Mouse (Mus musculus) G1E-ER4 (cell line): ENCODE measurements around the gene Wnt3. TPM values are rescaled to one million over a fixed set of nuclear protein-coding genes. Genes with fewer than 3 reads are reported as not detected.

Source experiments
- GATA1 ChIP-seq: IDR thresholded peaks from one replicate; pipeline ENCODE4 v1.8.0; 2012; ENCODE audit warnings: low read length, inconsistent platforms
- polyA plus RNA-seq: library from polyadenylated mRNA; stranded (reverse); fragments of >175 nt; gene quantifications from 2 replicates; pipeline ENCODE4 v1.2.3, GENCODE M21; 2012

The Wnt3 gene
- polyA plus RNA-seq = not detected in 2 replicates

DNA sequence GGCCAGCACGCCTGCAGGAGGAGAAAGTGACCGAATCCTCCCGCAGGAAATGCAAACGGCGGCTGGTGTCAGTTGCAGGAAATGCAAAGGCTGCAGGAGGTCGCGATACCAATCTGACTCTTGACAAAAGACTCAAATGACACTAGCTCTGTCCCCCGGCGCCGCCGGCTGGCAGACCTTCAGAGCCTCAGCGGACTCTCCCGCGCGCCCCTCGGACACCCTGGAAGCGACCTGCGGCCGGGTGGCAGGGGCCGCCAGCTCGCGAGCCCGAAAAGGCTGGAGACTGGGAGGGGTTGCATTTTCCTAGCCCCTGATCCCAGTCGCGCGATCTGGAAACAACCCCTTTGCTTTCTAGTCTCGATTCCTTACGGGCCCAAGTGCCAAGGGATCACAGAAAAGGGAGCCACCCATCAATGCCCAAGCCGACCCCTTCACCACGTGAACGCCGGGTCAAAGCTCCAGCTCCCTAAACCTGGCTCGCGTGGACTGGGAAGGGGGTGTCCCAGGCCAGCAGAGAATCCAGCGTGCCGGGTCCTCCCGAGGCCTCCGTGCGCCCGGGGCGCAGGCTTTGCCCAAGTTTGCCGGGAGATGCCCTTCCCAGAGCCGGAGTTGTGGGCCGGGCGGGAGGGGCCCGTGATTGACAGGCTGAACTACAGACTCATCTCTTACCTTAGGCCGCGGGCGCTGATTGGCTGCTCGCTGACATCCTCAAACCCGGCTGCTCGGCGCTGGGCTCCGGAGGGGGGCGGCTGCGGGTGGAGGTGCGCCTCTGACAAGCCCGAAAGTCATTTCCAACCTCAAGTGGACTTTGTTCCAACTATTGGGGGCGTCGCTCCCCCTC is at the start of gene Wnt3:
Wnt3 (plus strand) TSS at position 764 of the 841 bp plus-strand sequence.
- no peak for TF ChIP-seq GATA1

DNA sequence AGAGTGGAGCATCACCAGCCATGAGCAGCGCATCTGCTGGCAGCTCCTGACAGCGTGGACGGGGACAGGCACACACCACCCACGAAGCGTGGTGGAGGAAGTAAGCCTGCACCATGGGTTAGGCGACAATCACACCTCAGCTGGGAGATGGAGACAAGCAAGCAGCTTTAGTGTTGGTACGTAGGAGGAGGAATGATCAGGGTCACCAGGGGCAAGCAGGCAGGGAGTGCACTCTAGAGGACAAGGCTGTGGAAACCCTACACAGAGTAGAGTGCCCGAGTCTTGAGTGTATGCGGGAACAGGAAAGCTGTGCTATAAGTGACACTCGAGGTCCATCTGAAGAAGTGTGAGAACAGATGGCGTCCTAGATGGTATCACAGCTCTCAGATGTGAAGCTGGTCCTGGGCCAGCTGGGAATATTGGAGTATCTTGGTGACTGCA is 49.6 kb upstream of the Wnt3 start:
- TF ChIP-seq GATA1 = no peak

DNA sequence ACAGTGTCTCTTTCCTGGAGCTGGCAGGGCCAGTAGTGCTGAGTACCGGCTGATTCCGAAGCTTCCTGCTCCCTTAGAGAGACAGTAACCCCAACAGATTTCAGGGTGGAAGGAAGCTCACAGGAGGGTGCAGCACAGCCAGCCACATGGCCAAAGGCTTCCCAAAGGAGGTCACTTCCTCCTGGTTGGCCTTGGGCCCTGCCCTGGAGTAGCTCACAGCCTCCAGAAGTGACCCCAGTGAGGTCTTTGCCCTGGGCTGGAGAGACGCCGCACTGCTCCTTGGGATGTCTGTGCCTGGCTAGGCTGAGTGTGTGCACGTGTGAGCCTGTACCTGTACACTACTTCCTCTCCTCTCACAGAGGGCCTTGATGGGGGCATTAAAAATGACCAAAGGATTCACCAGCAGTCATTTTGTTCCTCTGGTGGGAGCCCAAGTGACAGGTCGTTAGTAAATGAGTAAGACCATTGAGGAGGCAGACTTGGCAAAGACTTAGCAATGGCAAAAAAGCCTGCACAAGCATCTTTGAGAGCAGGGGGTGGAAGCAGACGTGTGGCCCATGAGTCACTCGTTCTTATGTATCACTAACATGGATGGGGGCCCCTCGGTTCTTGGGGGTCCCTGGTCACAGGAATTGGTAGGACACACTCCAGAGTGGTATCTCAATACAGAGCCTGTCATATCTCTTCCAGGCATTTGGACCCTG is 44.5 kb upstream of the Wnt3 start:
- TF ChIP-seq GATA1 = no peak

DNA sequence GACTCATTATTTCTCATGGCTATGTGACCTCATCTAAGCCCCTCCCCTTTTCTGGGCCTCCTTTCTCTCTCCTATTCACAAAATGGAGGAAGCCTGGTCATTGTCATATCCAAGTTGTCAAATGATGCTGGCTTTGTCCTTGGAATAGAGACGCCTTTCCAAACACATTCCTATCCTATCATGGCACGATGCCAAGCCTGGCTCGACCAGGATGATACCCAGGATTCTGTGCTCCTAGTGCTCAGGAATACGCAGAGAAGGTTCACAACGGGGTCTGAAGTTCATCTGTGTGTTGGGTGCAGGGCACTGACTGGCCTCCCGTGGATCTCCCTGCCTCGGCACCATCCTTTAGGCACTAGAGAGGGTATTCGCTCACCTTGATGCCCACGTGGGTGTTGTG is 42.4 kb upstream of the Wnt3 start:
- TF ChIP-seq GATA1 = no peak

DNA sequence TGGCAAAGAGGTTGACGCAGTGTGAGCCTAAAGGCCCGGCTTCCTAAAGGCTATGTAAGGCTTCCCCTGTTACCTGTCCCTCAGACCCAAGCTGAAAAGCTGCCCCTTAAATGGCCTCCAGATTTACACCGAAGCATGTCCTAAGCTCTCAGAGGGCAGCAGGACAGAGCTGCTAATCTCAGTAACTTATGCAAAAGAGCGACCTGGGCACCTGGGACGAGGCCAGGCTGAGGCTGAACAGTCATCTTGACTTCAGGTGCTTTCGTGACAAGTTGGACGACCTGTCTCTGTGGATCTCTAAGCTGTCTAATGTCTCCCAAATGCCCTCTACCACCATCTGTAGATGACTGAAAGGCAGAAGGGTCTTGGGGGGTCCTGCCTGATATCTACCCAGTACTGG is 41.6 kb upstream of the Wnt3 start:
- no peak for TF ChIP-seq GATA1

DNA sequence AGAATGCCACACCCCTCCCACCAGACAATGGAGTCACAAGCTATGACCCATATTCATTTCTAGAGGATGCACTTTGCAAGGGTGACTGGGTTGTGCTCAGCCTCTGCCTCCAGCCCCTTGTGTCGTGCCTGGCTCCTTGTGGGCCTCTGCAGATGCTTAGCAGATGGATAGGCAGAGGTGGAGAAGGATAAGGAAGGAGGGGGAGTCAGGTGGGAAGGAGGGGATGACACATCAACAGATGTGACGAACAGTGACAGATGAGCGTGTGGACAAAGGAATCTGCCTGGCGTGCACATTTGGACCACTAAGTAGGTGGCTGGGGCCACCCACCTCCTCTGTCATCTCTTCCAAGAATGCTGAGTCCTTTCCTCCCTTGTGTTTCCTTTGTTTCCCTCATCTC is 40.9 kb upstream of the Wnt3 start:
- no peak for TF ChIP-seq GATA1

DNA sequence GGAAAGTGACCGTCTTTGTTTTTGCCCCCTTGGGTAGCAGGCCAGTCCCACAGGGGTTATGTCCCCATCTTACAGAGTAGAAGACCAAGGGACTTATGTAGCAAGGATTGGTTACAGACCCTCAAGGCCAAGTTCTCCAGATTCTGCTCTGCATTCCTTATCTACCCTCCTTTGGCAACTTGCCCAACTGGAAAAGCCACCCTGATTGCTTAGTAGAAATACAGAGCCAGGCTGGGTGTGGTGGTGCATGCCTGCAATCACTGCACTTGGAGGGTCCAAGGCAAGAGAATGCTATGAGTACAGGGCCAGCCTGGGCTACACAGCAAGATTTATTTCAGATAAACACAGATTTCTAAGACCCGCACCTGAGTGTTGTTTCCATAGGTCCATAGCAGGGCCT is 40.0 kb upstream of the Wnt3 start:
- no peak for TF ChIP-seq GATA1

DNA sequence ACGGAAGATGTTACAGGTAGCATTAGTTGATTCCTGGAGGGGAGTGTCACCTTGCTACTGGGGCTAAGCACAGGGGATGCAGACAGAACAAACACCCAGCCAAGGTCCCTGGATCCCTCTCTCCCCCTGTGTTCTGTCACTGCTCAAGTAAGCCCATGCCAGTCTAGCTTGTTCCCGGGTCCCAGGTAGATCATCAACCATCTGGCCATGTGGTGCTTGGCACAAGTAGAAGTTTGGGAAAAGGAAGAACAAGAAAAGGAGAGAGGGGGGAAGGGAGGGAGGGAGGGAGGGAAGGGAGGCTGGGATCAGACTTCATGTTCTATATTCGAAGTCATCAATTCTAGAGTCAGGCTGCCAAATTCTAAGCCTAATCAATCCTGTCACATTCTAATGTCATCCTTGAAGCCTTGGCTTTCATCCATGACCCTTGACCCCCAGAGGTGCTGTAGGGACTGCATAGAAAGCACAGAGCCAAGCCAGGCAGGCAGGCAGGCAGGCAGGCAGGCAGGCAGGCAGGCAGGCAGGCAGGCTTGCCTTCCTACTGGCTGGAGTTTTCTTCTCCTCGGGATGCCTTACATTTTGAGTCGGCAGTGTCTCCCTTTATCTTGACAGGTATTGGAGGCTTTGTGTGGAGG is 39.4 kb upstream of the Wnt3 start:
- no peak for TF ChIP-seq GATA1

DNA sequence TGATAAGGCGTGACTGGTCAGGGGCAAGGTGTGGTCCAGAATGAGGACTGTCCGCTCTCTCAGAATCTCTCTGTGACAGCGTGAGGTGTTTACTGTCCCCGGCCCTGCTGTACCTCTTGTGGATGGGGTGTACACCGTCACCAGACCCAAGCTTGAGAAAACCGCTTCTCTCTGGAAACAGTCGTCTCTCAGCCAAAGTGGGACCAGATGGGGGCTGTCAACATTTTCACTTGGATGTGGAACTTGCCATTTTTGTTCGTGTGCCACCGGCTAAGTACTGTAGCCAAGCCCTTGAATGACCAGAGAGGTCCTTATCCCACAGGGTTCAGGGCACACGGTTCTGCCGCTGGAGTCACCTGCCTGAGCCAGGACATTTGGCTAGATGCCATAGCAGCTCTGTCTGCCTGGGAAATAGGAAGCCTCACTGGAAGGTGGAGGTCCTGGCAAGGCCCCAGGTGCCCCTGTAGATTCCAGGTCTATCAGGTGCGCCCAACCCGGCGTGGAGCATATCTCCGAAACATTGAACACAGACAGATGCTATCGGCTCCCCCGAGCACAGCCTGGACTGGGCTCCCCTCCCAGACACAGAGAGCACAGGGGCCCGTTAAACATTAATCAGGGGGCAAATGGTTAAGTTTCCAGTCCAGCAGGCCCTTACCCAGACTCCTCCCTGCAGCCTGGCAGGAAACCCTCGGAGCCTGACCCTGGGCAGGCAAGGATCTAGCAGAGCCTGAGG is 38.7 kb upstream of the Wnt3 start:
- TF ChIP-seq GATA1 = no peak

DNA sequence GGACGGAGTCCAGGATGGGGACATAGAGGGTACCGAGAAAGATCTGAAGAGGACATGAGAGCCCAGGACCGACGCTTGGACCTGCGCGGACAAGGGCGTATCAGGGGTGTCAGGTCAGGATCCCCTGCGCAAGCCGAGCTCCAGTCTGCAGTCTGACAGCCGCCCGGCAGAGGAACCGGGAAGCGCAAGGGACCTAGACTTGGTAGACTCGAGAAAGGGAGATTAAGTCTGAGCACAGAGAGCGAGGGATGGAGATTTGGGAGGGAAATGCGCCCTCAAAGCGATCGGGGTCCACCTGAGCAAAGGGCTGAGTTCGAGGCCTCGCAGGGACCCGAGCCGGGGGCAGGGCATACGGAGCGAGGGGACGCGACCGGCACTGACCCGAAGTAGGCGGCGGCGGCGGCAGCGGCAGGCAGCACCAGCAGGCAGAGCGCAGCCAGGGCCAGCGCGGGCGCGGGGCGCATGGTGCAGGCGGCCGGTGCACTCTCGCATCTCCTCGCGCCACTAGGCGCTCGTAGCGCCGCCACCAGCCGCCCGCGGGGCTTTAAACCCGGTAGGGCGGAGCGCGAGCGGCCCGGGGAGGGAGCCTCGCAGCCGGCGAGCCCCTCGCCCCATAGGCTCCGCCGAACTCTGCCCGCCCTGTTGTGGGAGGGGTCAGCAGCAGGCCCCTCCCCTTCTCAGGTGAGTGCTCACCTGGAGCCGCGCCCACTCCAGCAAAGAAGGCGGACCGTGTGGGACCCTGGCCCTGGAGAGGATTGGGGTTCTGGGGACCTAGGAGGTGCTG is 24.5 kb upstream of the Wnt3 start, which contains the start of gene Wnt9b:
Wnt9b (minus strand) TSS at position 516 of the 784 bp plus-strand sequence.
- TF ChIP-seq GATA1 = no peak

DNA sequence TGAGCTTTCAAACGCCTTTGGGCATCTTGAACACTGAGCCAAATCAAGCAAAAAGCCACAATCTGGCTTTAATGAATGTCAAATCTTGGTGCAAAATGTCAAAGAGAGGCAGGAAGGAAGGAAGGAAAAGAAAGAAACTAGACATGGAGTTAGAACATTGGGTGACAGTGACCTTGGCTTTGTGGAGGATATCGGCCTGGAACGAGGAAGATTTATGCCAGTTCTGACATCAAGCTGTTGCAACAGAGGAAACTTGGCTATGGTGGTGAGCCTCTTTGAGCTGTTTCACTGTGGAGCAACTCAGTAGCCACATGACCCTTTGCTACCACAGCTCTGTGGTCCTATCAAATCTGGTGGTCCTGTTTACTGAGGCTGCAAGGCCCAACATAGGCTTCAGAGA is 23.3 kb upstream of the Wnt3 start:
- no peak for TF ChIP-seq GATA1

DNA sequence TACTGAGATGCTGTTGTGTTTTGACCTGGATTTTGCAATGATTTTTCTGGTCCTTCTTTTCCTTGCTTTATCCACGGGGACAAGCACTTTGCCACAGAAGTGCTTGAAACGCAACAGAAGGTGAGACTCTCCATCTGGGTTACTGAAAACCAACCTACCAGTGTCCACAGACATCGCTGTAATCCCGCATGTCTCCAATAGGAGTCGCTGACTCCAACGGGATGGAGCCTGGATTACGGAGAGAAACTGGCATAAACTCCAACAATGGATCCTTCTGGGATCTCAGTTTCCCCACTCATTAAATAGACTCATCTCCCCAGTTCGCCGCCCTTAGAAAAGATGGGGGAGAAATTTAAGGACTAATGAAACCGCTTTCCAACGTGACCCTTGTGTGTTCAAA is 15.9 kb upstream of the Wnt3 start:
- TF ChIP-seq GATA1 = no peak

DNA sequence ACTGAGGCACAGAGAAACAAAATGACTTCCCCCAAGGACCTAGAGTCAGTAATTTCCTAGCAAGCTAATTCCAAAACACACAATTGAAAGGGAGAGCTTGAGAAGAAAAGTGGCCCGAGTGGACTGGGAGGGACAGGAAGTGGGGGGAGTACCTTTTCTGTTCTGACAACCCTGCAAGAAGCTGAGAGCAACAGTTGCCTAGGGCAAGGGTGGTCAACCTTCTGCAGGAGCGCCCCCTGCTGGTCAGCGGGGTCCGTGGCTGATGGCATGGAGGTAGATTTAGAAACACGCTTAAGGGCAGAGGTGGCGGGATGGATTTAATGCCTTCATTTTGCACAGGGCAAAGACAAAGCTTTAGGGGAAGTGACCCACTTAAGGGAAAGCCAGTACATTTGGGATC is 15.2 kb upstream of the Wnt3 start:
- TF ChIP-seq GATA1 = no peak

DNA sequence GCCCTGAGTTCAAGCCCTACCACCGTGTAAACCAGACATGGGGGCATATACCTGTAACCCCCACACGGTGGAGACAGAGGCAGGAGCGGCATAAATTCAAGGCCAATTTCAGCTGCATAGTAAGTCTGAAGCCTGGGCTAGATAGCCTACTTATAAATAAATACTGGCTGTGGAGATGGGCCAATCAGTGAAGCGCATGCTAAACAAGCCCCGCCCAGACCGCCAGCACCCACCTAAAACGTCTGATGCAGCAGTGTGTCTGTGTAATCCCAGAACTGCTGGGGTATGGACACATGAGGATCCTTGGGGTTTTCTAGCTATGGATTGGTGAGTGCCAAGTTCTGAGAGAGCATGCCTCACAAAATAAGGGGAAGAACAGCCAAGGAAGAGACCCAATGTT is 13.8 kb upstream of the Wnt3 start:
- no peak for TF ChIP-seq GATA1
